In the genomic region with DNA sequence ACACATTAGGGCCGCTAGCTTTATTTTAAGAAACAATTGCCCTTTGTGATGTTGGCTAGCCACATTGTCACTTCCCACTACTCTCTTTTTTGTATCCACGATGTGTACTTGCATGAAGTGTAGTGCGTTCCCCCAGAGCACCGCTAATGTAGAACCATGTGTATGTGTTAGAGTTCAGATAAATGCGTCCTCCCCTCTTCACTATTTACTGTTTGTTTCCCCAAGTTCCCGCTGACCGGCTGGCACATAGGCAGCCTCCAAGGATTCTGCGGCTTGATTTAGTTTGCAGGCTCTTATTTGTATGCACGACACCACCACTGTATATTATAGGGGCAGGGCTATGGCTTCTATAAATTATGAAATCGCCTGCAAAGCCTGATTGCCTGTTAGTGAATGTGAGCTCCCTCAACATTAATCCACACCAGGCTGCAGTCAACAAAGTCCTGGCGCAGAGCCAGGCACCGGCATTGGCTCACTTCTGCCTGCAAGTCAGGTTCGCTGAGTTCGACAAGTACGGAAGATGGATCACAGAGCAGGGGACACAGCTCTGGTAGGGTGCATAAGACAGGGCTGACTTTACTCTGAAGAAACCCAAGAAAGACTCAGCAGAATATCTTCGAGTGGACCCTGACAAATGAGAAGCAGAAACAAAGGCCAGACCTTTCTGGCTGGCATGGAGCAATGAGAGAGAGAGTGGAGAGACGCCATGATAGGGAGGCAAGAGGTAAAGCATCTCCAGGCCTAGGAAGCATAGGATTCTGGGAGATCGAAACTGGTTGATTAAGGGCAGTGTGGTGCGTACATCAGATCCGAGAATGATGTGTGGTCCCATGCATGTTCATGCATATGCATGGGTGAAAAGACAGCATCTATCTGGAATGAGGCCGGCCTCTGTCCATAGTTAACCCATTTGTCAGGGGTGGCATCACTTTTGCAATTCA, we compare ENCODE assay signal across 9 mouse cellular contexts.
A peak's percentile ranks its signal among the peaks of the same experiment; 100 is the strongest.
DNase-seq lines count a peak whose midpoint lies in the region; ATAC-seq and TF ChIP-seq lines count a peak whose summit lies in the region.
"Had no signal": no experiment of that assay in that cellular context is flagged by ENCODE, and none has a peak within 500 bp of the region (broad histone marks: within the 10 kb centered on the region; RNA-seq: fewer than 3 reads in every experiment).

No protein-coding gene starts in this region.

- no peaks in the 10 kb centered on the region for H3K36me3 ChIP-seq in heart, embryonic 14.5 days (ENCODE audit: control insufficient read depth, insufficient read depth, low read length)
- H3K36me3 ChIP-seq in heart, adult 2 months (ENCODE audit: control insufficient read depth, insufficient read depth, low read length): no peaks in the 10 kb centered on the region
- no peaks in the 10 kb centered on the region for H3K36me3 ChIP-seq in embryonic facial prominence, embryonic 12.5 days
- H3K36me3 ChIP-seq in neural tube, embryonic 15.5 days: no peaks in the 10 kb centered on the region

- TF ChIP-seq POLR2A in heart, adult 2 months (IDR thresholded peaks at IDR 0.05; ENCODE audit: insufficient read depth, low read depth, low read length): no peak

- WGBS in heart, embryonic 14.5 days: 72% methylated on average over 21 of the region's 21 CpGs
- 79% methylated on average over 21 of the region's 21 CpGs for WGBS in heart, adult 2 months
- WGBS in embryonic facial prominence, embryonic 12.5 days: 75% methylated on average over 21 of the region's 21 CpGs
- WGBS in neural tube, embryonic 15.5 days: 30% methylated on average over 21 of the region's 21 CpGs

- no peak overlapping the region for H3K4me3 ChIP-seq in heart, embryonic 14.5 days (ENCODE audit: control insufficient read depth in 1 of 2, insufficient read depth in 1 of 2, low read depth in 1 of 2, low read length in 2 of 2)
- H3K4me3 ChIP-seq in heart, adult 2 months: no peak overlapping the region
- no peak overlapping the region for H3K4me3 ChIP-seq in embryonic facial prominence, embryonic 12.5 days
- peak overlapping the region; percentile 26 for H3K4me3 ChIP-seq in layer of hippocampus, adult 2 months
- H3K4me3 ChIP-seq in neural tube, embryonic 15.5 days (replicated peaks): no peak overlapping the region; the same call in 1 of the 2 replicates
- H3K4me3 ChIP-seq: megakaryocyte, embryonic 14.5 days had no signal

- H3K79me2 ChIP-seq in heart, adult 2 months (replicated peaks; ENCODE audit: control insufficient read depth, insufficient read depth, low read length): no peaks in the 10 kb centered on the region

- TF ChIP-seq EP300 in heart, adult 2 months (IDR thresholded peaks at IDR 0.05; ENCODE audit: insufficient read depth, low read depth, low read length): no peak

- H3K4me2 ChIP-seq in heart, embryonic 14.5 days (ENCODE audit: low read length): peak overlapping the region; percentile 34
- no peak overlapping the region for H3K4me2 ChIP-seq in embryonic facial prominence, embryonic 12.5 days (replicated peaks)
- peak overlapping the region; percentile 30 for H3K4me2 ChIP-seq in neural tube, embryonic 15.5 days

- H3K27ac ChIP-seq in heart, embryonic 14.5 days (replicated peaks in 1 of 2; ENCODE audit: control insufficient read depth in 1 of 2, insufficient read depth in 1 of 2, low read depth in 2 of 2, low read length in 2 of 2): no peak overlapping the region
- H3K27ac ChIP-seq in heart, adult 2 months: no peak overlapping the region
- no peak overlapping the region for H3K27ac ChIP-seq in embryonic facial prominence, embryonic 12.5 days
- no peak overlapping the region for H3K27ac ChIP-seq in layer of hippocampus, adult 2 months
- peak overlapping the region; percentile 54 for H3K27ac ChIP-seq in neural tube, embryonic 15.5 days (replicated peaks)

- H3K4me1 ChIP-seq in heart, embryonic 14.5 days (ENCODE audit: control insufficient read depth in 2 of 2, insufficient read depth in 2 of 2, low read length in 2 of 2): no peaks in the 10 kb centered on the region; a peak in 2 of 4 replicates
- no peaks in the 10 kb centered on the region for H3K4me1 ChIP-seq in heart, adult 2 months (ENCODE audit: control insufficient read depth, insufficient read depth, low read length)
- peaks cover 6% of the 10 kb centered on the region; the same call in 1 of the 2 replicates for H3K4me1 ChIP-seq in embryonic facial prominence, embryonic 12.5 days
- peaks cover 9% of the 10 kb centered on the region; the same call in 1 of the 2 replicates for H3K4me1 ChIP-seq in neural tube, embryonic 15.5 days

- no peak for DNase-seq in heart, adult 2 months
- peak; percentile 7 for DNase-seq in NIH3T3 (ENCODE audit: low read depth)
- DNase-seq in layer of hippocampus, adult 2 months (ENCODE audit: low spot score in 2 of 2): peak; percentile 11 to 57
- no peak for DNase-seq in thymus, postnatal 25 days

- H3K9ac ChIP-seq in heart, embryonic 14.5 days (ENCODE audit: low read length): no peak overlapping the region
- no peak overlapping the region for H3K9ac ChIP-seq in heart, adult 2 months (ENCODE audit: low read depth, low read length)
- H3K9ac ChIP-seq in embryonic facial prominence, embryonic 12.5 days: no peak overlapping the region
- H3K9ac ChIP-seq in neural tube, embryonic 15.5 days (replicated peaks): no peak overlapping the region

- H3K9me3 ChIP-seq in heart, embryonic 14.5 days (ENCODE audit: control insufficient read depth, low read length): no peaks in the 10 kb centered on the region
- no peaks in the 10 kb centered on the region for H3K9me3 ChIP-seq in embryonic facial prominence, embryonic 12.5 days
- H3K9me3 ChIP-seq in neural tube, embryonic 15.5 days (replicated peaks): no peaks in the 10 kb centered on the region
- H3K9me3 ChIP-seq: megakaryocyte, embryonic 14.5 days had no signal

- ATAC-seq in heart, embryonic 14.5 days (ENCODE audit: insufficient number of reproducible peaks, insufficient read depth, low FRiP score, low read depth): no peak
- 0 out of 2 replicates have a peak, but pooled peaks have one; percentile 41 for ATAC-seq in embryonic facial prominence, embryonic 12.5 days (ENCODE audit: insufficient number of reproducible peaks, insufficient read depth, low FRiP score, low TSS enrichment)
- peak; percentile 81 for ATAC-seq in neural tube, embryonic 15.5 days (ENCODE audit: low FRiP score)
- no peak for ATAC-seq in CD4-positive, CD25-positive, alpha-beta regulatory T cell, adult 4 months

- H3K27me3 ChIP-seq in heart, embryonic 14.5 days (ENCODE audit: control insufficient read depth, insufficient read depth, low read length): no peaks in the 10 kb centered on the region
- H3K27me3 ChIP-seq in heart, adult 2 months (ENCODE audit: control insufficient read depth, insufficient read depth, low read length): no peaks in the 10 kb centered on the region
- no peaks in the 10 kb centered on the region for H3K27me3 ChIP-seq in embryonic facial prominence, embryonic 12.5 days
- no peaks in the 10 kb centered on the region for H3K27me3 ChIP-seq in neural tube, embryonic 15.5 days (replicated peaks)

- TF ChIP-seq CTCF in heart, adult 2 months (IDR thresholded peaks at IDR 0.05): no peak
- no peak for TF ChIP-seq CTCF in layer of hippocampus, adult 2 months (conservative IDR thresholded peaks at IDR 0.05)

- intact Hi-C loops in heart, adult 2 months (cut with DNase I): no loop called here

Comparison
In these comparisons a context has a peak if more than half of its experiments do, and no peak if none do; other contexts are left out.
1. ATAC-seq: peak in embryonic facial prominence, embryonic 12.5 days (single experiment) and neural tube, embryonic 15.5 days (single experiment); none in heart, embryonic 14.5 days (single experiment) and CD4-positive, CD25-positive, alpha-beta regulatory T cell, adult 4 months (single experiment).
2. DNase-seq: peak in NIH3T3 (single experiment) and layer of hippocampus, adult 2 months (2 of 2); none in heart, adult 2 months (0 of 2) and thymus, postnatal 25 days (single experiment).